Mouse (Mus musculus) kidney, adult 2 months (tissue): ENCODE measurements at regions not wholly inside any gene's neighbourhood (a gene's known extent, or its start where the extent isn't known, plus 50 kb on each side); places are given as distances from the start of the nearest gene placed in this dataset.

Source experiments
- CTCF ChIP-seq: fragments of 200-500 bp; conservative IDR thresholded peaks from 2 replicates; pipeline ENCODE4 v1.5.1; 2011; ENCODE audit warnings: low read depth, mild to moderate bottlenecking, control low read depth, low read length, moderate library complexity, mixed read lengths; ENCODE audit not compliant: insufficient read depth, insufficient read length
- POLR2A ChIP-seq: fragments of 200-500 bp; IDR thresholded peaks from one replicate; pipeline ENCODE4 v1.6.1; 2011; ENCODE audit warnings: low read depth, low read length, control low read depth

GRCm38 (mm10) chr1:125174725-125175124 lies 260.8 kb downstream of the Actr3 start:
- TF ChIP-seq POLR2A = no peak
- TF ChIP-seq CTCF = no peak
